Comparison of ENCODE assay signal across 13 mouse cellular contexts in genomic region chr17:31890311-31890951, GRCm38 (mm10). TPM values are rescaled to one million over a fixed set of nuclear protein-coding genes. Genes with fewer than 3 reads are reported as not detected.
DNase-seq lines count a peak whose midpoint lies in the region; ATAC-seq lines count a peak whose summit lies in the region.
"Had no signal": no experiment of that assay in that cellular context is flagged by ENCODE, and none has a peak within 500 bp of the region (broad histone marks: within the 10 kb centered on the region; RNA-seq: fewer than 3 reads in every experiment).

No protein-coding gene starts in this region.

- H3K4me2 ChIP-seq in heart, embryonic 15.5 days: no peak overlapping the region
- H3K4me2 ChIP-seq in stomach, embryonic 14.5 days (replicated peaks; ENCODE audit: low read depth, low read length): no peak overlapping the region
- H3K4me2 ChIP-seq: limb, embryonic 13.5 days; neural tube, embryonic 12.5 days had no signal

- H3K36me3 ChIP-seq in heart, embryonic 15.5 days: no peaks in the 10 kb centered on the region
- H3K36me3 ChIP-seq in stomach, embryonic 14.5 days (ENCODE audit: control insufficient read depth, insufficient read depth, low read length): no peaks in the 10 kb centered on the region
- H3K36me3 ChIP-seq: limb, embryonic 13.5 days; neural tube, embryonic 12.5 days had no signal

- H3K4me3 ChIP-seq in heart, embryonic 15.5 days: no peak overlapping the region
- H3K4me3 ChIP-seq in stomach, embryonic 14.5 days (ENCODE audit: low read depth, low read length): no peak overlapping the region
- H3K4me3 ChIP-seq: erythroblast, embryonic 14.5 days; layer of hippocampus, adult 2 months; limb, embryonic 13.5 days; megakaryocyte, embryonic 14.5 days; neural tube, embryonic 12.5 days had no signal

- H3K9ac ChIP-seq in heart, embryonic 15.5 days: no peak overlapping the region
- no peak overlapping the region for H3K9ac ChIP-seq in stomach, embryonic 14.5 days (replicated peaks; ENCODE audit: low read depth, low read length)
- H3K9ac ChIP-seq: limb, embryonic 13.5 days; neural tube, embryonic 12.5 days had no signal

- peak overlapping the region; percentile 53 for H3K27ac ChIP-seq in heart, embryonic 15.5 days
- H3K27ac ChIP-seq in stomach, embryonic 14.5 days (ENCODE audit: low read length): peak overlapping the region; percentile 83
- H3K27ac ChIP-seq: layer of hippocampus, adult 2 months; limb, embryonic 13.5 days; neural tube, embryonic 12.5 days had no signal

- ATAC-seq in heart, embryonic 15.5 days (replicated peaks; ENCODE audit: insufficient number of reproducible peaks, insufficient read depth, low FRiP score, low read depth): no peak
- 0 out of 2 replicates have a peak, but pooled peaks have one; percentile 19 for ATAC-seq in stomach, embryonic 14.5 days (ENCODE audit: insufficient number of reproducible peaks, insufficient read depth, low FRiP score, low read depth)
- ATAC-seq in granulocyte monocyte progenitor cell, adult 5-6 weeks (replicated peaks; ENCODE audit: poor library complexity, severe bottlenecking): no peak

- 48% methylated on average over 2 of the region's 2 CpGs for WGBS in heart, embryonic 15.5 days
- WGBS in stomach, embryonic 14.5 days: 17% methylated on average over 2 of the region's 2 CpGs

- H3K4me1 ChIP-seq in heart, embryonic 15.5 days (replicated peaks): peaks cover 52% of the 10 kb centered on the region
- H3K4me1 ChIP-seq in stomach, embryonic 14.5 days (ENCODE audit: control insufficient read depth, insufficient read depth, low read length): peaks cover 46% of the 10 kb centered on the region

- H3K9me3 ChIP-seq in heart, embryonic 15.5 days (replicated peaks): no peaks in the 10 kb centered on the region
- H3K9me3 ChIP-seq in stomach, embryonic 14.5 days (ENCODE audit: control insufficient read depth, low read depth, low read length): no peaks in the 10 kb centered on the region
- H3K9me3 ChIP-seq: limb, embryonic 13.5 days; megakaryocyte, embryonic 14.5 days; neural tube, embryonic 12.5 days had no signal

- DNase-seq in heart, adult 8-10 months (ENCODE audit: low spot score): no peak
- peak; percentile 39 for DNase-seq in testis, postnatal 10 days (ENCODE audit: low spot score)
- no peak for DNase-seq in testis, postnatal 14 days (ENCODE audit: low spot score)
- DNase-seq in kidney, adult 9 months: peak; percentile 80
- no peak for DNase-seq in left cerebral cortex, adult 11 months (ENCODE audit: low spot score)

- no peaks in the 10 kb centered on the region for H3K27me3 ChIP-seq in heart, embryonic 15.5 days
- H3K27me3 ChIP-seq in stomach, embryonic 14.5 days (ENCODE audit: control insufficient read depth, insufficient read depth, low read length): no peaks in the 10 kb centered on the region
- H3K27me3 ChIP-seq: limb, embryonic 13.5 days; neural tube, embryonic 12.5 days had no signal

RNA-seq across cellular contexts. Expression of gene Sik1, which starts 34.8 kb away (rescaled TPM):
- 16.4 and 22.5 TPM in 2 replicates for polyA plus RNA-seq in heart, embryonic 15.5 days (2015; fragmentation: Nextera tagmentation; extraction: Ambion mirVana)
- 10 to 100 TPM; 19.0 to 34.0 (median 30.2) TPM for total RNA-seq in heart, adult 8-10 months (2022)
- polyA plus RNA-seq in stomach, embryonic 14.5 days (2014; fragmentation: Nextera tagmentation; extraction: Ambion mirVana): 19.7 and 20.8 TPM in 2 replicates
- 9.1 and 12.1 TPM in 2 replicates for total RNA-seq in granulocyte monocyte progenitor cell, adult 5-6 weeks (2014; fragmentation: Nextera tagmentation)
- total RNA-seq in granulocyte monocyte progenitor cell, adult 5-6 weeks (2017): 9.2 and 10.8 TPM in 2 replicates

Comparison
In these comparisons a context has a peak if more than half of its experiments do, and no peak if none do; other contexts are left out.
1. DNase-seq: peak in testis, postnatal 10 days (single experiment) and kidney, adult 9 months (single experiment); none in heart, adult 8-10 months (single experiment), testis, postnatal 14 days (single experiment) and left cerebral cortex, adult 11 months (single experiment).